Mouse (Mus musculus) cerebellum, postnatal 36 days (tissue): Measurements from ENCODE around the gene Gadd45g.

Source experiments
- DNase-seq, 2 experiments: peaks; one replicate each; pipeline ENCODE4 v3.0.0; 2021 to 2022; ENCODE audit warnings: mixed read lengths in 2 of 2

Gadd45g gene

GRCm38 (mm10) chr13:51886085-51886484 is 39.6 kb downstream of the Gadd45g start:
- DNase-seq, result no peak

GRCm38 (mm10) chr13:51886723-51887122 is 40.2 kb downstream of the Gadd45g start:
- no peak for DNase-seq

GRCm38 (mm10) chr13:51888426-51888825 is 41.9 kb downstream of the Gadd45g start:
- no peak for DNase-seq

DNA sequence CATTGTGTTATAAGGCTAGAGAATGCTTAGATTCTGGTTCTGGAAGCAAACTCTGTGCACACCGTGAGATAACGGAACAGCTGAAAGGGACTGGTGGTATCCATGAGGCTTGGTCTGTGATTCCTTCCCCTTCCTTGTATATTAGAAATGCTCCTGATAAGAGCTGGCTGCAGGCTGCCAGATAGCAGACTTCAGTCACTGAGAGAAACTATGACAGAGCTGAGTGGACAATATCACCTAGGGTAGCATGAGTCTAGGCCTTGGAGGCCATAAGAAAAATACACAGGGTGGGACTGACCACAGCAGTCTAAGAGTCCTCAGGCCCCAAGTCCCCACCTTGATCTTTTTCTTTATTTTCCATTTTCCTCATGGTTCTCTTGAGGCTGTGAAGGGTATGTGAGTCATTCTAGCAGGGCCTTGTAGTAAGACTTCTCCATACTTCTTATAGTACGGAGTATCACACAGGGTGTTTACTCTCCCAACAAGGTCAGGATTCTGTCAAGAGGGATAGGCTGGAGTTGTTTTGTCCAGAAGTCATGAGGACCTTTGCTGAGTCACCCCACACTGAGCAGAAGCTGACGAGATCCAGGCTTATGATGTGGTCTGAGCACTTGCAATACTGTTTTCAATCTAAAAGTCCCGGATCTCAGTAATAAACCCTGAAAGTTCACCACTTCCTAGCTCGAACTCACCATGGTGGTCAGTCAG is 45.5 kb downstream of the Gadd45g start:
- no peak for DNase-seq

DNA sequence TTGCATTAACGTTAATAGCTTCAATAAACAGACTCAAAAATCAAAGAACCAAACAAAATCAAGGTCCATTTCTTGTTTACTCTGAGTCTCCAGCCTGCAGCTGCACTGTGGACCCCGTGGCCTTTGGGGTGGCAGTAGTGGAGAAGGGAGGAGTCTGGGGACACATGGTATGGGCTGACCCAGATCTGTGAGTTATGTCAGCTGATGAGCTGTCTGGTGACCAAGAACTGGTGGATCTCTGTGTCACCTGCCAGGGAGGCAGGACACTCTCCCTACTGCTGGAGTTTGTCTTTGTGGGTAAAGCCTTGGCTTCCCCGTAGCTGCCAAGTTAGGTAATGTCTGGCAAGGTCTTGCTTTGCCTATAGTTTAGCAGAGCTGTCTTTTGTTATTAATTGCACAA is 51.1 kb downstream of the Gadd45g start:
- DNase-seq, result no peak
